Comparison of ENCODE assay signal across 18 mouse cellular contexts in genomic region chr3:51425394-51425793, GRCm38 (mm10). TPM values are rescaled to one million over a fixed set of nuclear protein-coding genes. Genes with fewer than 3 reads are reported as not detected.
"Had no signal": no experiment of that assay in that cellular context is flagged by ENCODE, and none has a peak within 500 bp of the region (broad histone marks: within the 10 kb centered on the region; RNA-seq: fewer than 3 reads in every experiment).

No protein-coding gene starts in this region.

- H3K4me3 ChIP-seq: neural tube, embryonic 12.5 days; neural tube, embryonic 13.5 days; neural tube, embryonic 15.5 days; stomach, embryonic 15.5 days had no signal

- H3K9me3 ChIP-seq: neural tube, embryonic 12.5 days; neural tube, embryonic 13.5 days; neural tube, embryonic 15.5 days; stomach, embryonic 15.5 days had no signal

- H3K4me1 ChIP-seq: neural tube, embryonic 13.5 days; neural tube, embryonic 15.5 days; stomach, embryonic 15.5 days had no signal

- H3K27ac ChIP-seq: neural tube, embryonic 12.5 days; neural tube, embryonic 13.5 days; neural tube, embryonic 15.5 days; stomach, embryonic 15.5 days had no signal

- H3K36me3 ChIP-seq: neural tube, embryonic 12.5 days; neural tube, embryonic 13.5 days; neural tube, embryonic 15.5 days; stomach, embryonic 15.5 days had no signal

- H3K9ac ChIP-seq: neural tube, embryonic 12.5 days; neural tube, embryonic 13.5 days; neural tube, embryonic 15.5 days; stomach, embryonic 15.5 days had no signal

- H3K4me2 ChIP-seq: neural tube, embryonic 12.5 days; neural tube, embryonic 13.5 days; neural tube, embryonic 15.5 days; stomach, embryonic 15.5 days had no signal

- DNase-seq: retina, postnatal 1 day; right cerebral cortex, adult 18-20 months; right cerebral cortex, postnatal 14 days; right cerebral cortex, postnatal 25 days; right cerebral cortex, postnatal 4 days; spleen, adult 18-20 months; thymus, adult 18-20 months; thymus, adult 2 months; thymus, postnatal 14 days; thymus, postnatal 25 days; thymus, postnatal 36 days; thymus, postnatal 4 days had no signal

- H3K27me3 ChIP-seq: neural tube, embryonic 12.5 days; neural tube, embryonic 13.5 days; neural tube, embryonic 15.5 days; stomach, embryonic 15.5 days had no signal

RNA-seq across cellular contexts. Expression of gene Mgarp, which starts 28.9 kb away (rescaled TPM):
- total RNA-seq: neutrophil, adult 5-6 weeks had no signal
- polyA plus RNA-seq: neural tube, embryonic 14.5 days had no signal
